Mouse (Mus musculus): ENCODE data around the gene Pfkp.

The Pfkp gene

GRCm38 (mm10) chr13:6613690-6614445 is 34.7 kb downstream of the Pfkp start:
- no peak for DNase-seq (ENCODE audit: low read depth, low spot score)

- no peak for DNase-seq (ENCODE audit: low read depth, low spot score)
Observed at GRCm38 (mm10) chr13:6602786-6603409, 45.7 kb downstream of the Pfkp start.

GRCm38 (mm10) chr13:6601676-6602075 is 46.9 kb downstream of the Pfkp start:
- DNase-seq (ENCODE audit: low read depth, low spot score) = no peak

GRCm38 (mm10) chr13:6600626-6601025 is 48.0 kb downstream of the Pfkp start:
- no peak for DNase-seq (ENCODE audit: low read depth, low spot score)

- no peak for DNase-seq (ENCODE audit: low read depth, low spot score)
Observed at GRCm38 (mm10) chr13:6597801-6598200, 50.8 kb downstream of the Pfkp start.

GRCm38 (mm10) chr13:6595403-6595802 is 53.2 kb downstream of the Pfkp start:
- no peak for DNase-seq (ENCODE audit: low read depth, low spot score)

- DNase-seq (ENCODE audit: low read depth, low spot score) = no peak
Observed at GRCm38 (mm10) chr13:6590846-6591245, 57.7 kb downstream of the Pfkp start.

- no peak for DNase-seq (ENCODE audit: low read depth, low spot score)
Observed at GRCm38 (mm10) chr13:6586009-6586408, 62.6 kb downstream of the Pfkp start.

GRCm38 (mm10) chr13:6583499-6584125 is 65.0 kb downstream of the Pfkp start:
- peak; percentile 21 for DNase-seq (ENCODE audit: low read depth, low spot score)

GRCm38 (mm10) chr13:6575920-6576509 is 72.6 kb downstream of the Pfkp start:
- DNase-seq (ENCODE audit: low read depth, low spot score) = peak; percentile 13

GRCm38 (mm10) chr13:6565571-6565970 is 83.0 kb downstream of the Pfkp start:
- no peak for DNase-seq (ENCODE audit: low read depth, low spot score)

- DNase-seq (ENCODE audit: low read depth, low spot score) = no peak
Observed at GRCm38 (mm10) chr13:6562409-6562808, 86.2 kb downstream of the Pfkp start.

GRCm38 (mm10) chr13:6557771-6558170 is 90.8 kb downstream of the Pfkp start:
- DNase-seq (ENCODE audit: low read depth, low spot score) = no peak

- no peak for DNase-seq (ENCODE audit: low read depth, low spot score)
Observed at GRCm38 (mm10) chr13:6555656-6556055, 92.9 kb downstream of the Pfkp start.

GRCm38 (mm10) chr13:6553708-6554107 is 94.9 kb downstream of the Pfkp start:
- DNase-seq (ENCODE audit: low read depth, low spot score) = no peak

GRCm38 (mm10) chr13:6535287-6535932 is 113.2 kb downstream of the Pfkp start:
- DNase-seq (ENCODE audit: low read depth, low spot score) = no peak

GRCm38 (mm10) chr13:6532683-6533082 is 115.9 kb downstream of the Pfkp start:
- DNase-seq (ENCODE audit: low read depth, low spot score) = no peak
